Mouse (Mus musculus) left cerebral cortex, adult 2 months (tissue): ENCODE results near the gene Tmppe. TPM values are rescaled to one million over a fixed set of nuclear protein-coding genes. Genes with fewer than 3 reads are reported as not detected.

Experiments
- DNase-seq, 2 experiments: peaks; one replicate each; pipeline ENCODE4 v3.0.0; 2021 to 2022; ENCODE audit warnings: low spot score in 2 of 2, mixed read lengths in 1 of 2; ENCODE audit errors: extremely low spot score in 1 of 2
- H3K27ac ChIP-seq: fragments of 200-600 bp; 2 replicates; pipeline ENCODE4 v1.8.1; 2022
- H3K4me3 ChIP-seq: fragments of 200-600 bp; 2 replicates; pipeline ENCODE4 v1.8.1; 2022
- CTCF ChIP-seq: fragments of 200-600 bp; IDR thresholded peaks from 2 replicates; pipeline ENCODE4 v1.8.1; 2022; ENCODE audit warnings: antibody characterized with exemption, mild to moderate bottlenecking, moderate library complexity
- intact Hi-C: fragments of 180-260 bp; cut with DNase I; formaldehyde crosslinking; loops from one replicate; pipeline ENCODE4 v1.15.1; 2025
- total RNA-seq, 2 experiments: library from RNA; stranded (reverse); gene quantifications; 2 replicates each; pipeline ENCODE4 v1.2.3; 2021

Gene Tmppe
- total RNA-seq, 2 experiments from 2014 or later, result 12.0 to 13.2 TPM

GRCm38 (mm10) chr9:114451615-114452014 is 50.7 kb downstream of the Tmppe start:
- no peak for TF ChIP-seq CTCF
- DNase-seq, result no peak
- no peak overlapping the region for H3K27ac ChIP-seq
- intact Hi-C loops, result no loop called here
- H3K4me3 ChIP-seq, result no peak overlapping the region

DNA sequence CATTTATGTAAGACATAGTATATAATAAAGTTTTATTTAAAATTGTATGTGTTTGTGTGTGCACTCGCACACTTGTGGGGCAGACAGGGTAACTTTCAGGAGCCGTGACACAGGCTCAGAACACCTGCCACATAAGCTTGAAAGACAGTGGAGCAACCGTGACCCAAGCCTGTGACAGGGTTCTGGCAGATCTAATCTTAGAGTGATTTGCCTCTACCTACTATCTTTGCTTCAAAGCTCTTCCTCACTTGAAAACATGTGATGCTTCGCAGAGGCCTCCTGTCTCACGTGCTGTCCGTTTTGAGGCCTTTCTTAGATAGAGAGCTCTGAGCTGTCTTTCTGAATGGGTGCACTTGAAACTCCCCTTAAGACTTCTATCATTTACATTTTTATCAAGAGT is 51.5 kb downstream of the Tmppe start:
- no peak for DNase-seq
- intact Hi-C loops, result no loop called here
- Histone ChIP-seq H3K27ac (no peak overlapping the region), H3K4me3 (no peak overlapping the region)
- TF ChIP-seq CTCF, result no peak

DNA sequence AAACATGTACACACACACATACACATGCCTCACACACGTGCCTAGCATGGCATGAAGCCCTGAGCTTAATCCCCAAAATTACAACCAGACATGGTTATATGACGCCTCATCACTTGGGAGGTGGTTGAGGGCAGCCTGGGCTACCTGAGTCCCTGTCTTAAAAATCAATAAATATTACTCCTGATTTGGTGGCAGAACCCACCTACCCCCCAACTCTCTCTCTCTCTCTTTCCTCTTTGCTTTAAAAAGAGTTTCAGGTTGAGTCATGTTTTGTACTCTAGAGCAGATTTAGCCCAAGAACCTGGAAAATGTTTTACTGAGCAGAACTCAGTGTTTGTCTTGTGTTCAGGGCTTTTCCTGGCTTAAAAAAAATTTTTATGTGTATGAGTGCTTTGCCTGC is 54.5 kb downstream of the Tmppe start:
- no peak overlapping the region for H3K27ac ChIP-seq
- no peak overlapping the region for H3K4me3 ChIP-seq
- intact Hi-C loops, result no loop called here
- no peak for TF ChIP-seq CTCF
- DNase-seq, result no peak

Other genes starting within 250 kb of the Tmppe start
- not detected for gene Bcl2a1c, start 71.0 kb upstream of the Tmppe start, total RNA-seq
- 1 to 10 TPM; 5.3 to 7.5 TPM for gene Crtap, start 10.4 kb upstream of the Tmppe start, total RNA-seq
- gene Glb1, start within 50 bp of the Tmppe start, total RNA-seq, result 10 to 100 TPM; 24.5 to 24.7 TPM
- gene Ccr4, start 103.8 kb downstream of the Tmppe start, total RNA-seq, result not detected
- not detected for gene C130032M10Rik, start 114.6 kb downstream of the Tmppe start, total RNA-seq
- gene Trim71, start 163.3 kb downstream of the Tmppe start, total RNA-seq, result under 1 TPM; 0.72 to 0.84 TPM
- gene Cnot10, start 239.1 kb downstream of the Tmppe start, total RNA-seq, result 10 to 100 TPM; 47.7 to 49.1 TPM